Mouse (Mus musculus) hindbrain, embryonic 12.5 days (tissue): ENCODE results near the gene Grm8. TPM values are rescaled to one million over a fixed set of nuclear protein-coding genes. Genes with fewer than 3 reads are reported as not detected.
A peak's percentile ranks its signal among the peaks of the same experiment; 100 is the strongest.

Experiments
- ATAC-seq: fragments of 200-750 bp; cut with Nextera tagmentation; 2 replicates; pipeline ENCODE4 v1.8.0; 2017; ENCODE audit warnings: moderate TSS enrichment; ENCODE audit not compliant: low FRiP score
- H3K27ac ChIP-seq: fragments of 300-500 bp; sonication (generic); 2 replicates; pipeline ENCODE4 v1.5.1; 2016; ENCODE audit warnings: mild to moderate bottlenecking
- H3K27me3 ChIP-seq: fragments of 300-500 bp; sonication (generic); 2 replicates; pipeline ENCODE4 v1.6.1; 2016; ENCODE audit warnings: mild to moderate bottlenecking
- H3K36me3 ChIP-seq: fragments of 300-500 bp; sonication (generic); 2 replicates; pipeline ENCODE4 v1.6.1; 2016; ENCODE audit warnings: mild to moderate bottlenecking
- H3K4me1 ChIP-seq: fragments of 300-500 bp; sonication (generic); 2 replicates; pipeline ENCODE4 v1.6.1; 2016
- H3K4me2 ChIP-seq: fragments of 300-500 bp; sonication (generic); replicated peaks from 2 replicates; pipeline ENCODE4 v1.6.1; 2016; ENCODE audit warnings: mild to moderate bottlenecking
- H3K4me3 ChIP-seq: fragments of 300-500 bp; sonication (generic); 2 replicates; pipeline ENCODE4 v1.5.1; 2016; ENCODE audit warnings: mild to moderate bottlenecking
- H3K9ac ChIP-seq: fragments of 300-500 bp; sonication (generic); 2 replicates; pipeline ENCODE4 v1.6.1; 2016; ENCODE audit warnings: mild to moderate bottlenecking, moderate library complexity
- H3K9me3 ChIP-seq: fragments of 300-500 bp; sonication (generic); replicated peaks from 2 replicates; pipeline ENCODE4 v1.6.1; 2016; ENCODE audit warnings: mild to moderate bottlenecking
- WGBS: fragments of 180-500 bp; shearing (Covaris S2); methylation state at CpG from one replicate; pipeline ENCODE4 v1.1.7; 2016; 5-methylcytosine and 5-hydroxymethylcytosine counted together
- polyA plus RNA-seq: library from polyadenylated mRNA; unstranded; fragments of >200 nt; fragmentation: Nextera tagmentation; extraction: Ambion mirVana; gene quantifications from 2 replicates; pipeline ENCODE4 v1.2.1, GENCODE M21; 2016

Grm8 gene
- polyA plus RNA-seq, 1 experiment from 2014 or later, result 4.4 TPM

GRCm38 (mm10) chr6:27745693-27746451, 389.1 kb downstream of the Grm8 start:
- Histone ChIP-seq H3K4me1 (no peaks in the 10 kb centered on the region), H3K36me3 (no peaks in the 10 kb centered on the region), H3K9ac (no peak overlapping the region), H3K4me2 (no peak overlapping the region), H3K27ac (no peak overlapping the region), H3K4me3 (no peak overlapping the region), H3K27me3 (no peaks in the 10 kb centered on the region), H3K9me3 (no peaks in the 10 kb centered on the region)
- ATAC-seq, result no peak
- WGBS, result 31% methylated on average over 5 of the region's 5 CpGs

DNA sequence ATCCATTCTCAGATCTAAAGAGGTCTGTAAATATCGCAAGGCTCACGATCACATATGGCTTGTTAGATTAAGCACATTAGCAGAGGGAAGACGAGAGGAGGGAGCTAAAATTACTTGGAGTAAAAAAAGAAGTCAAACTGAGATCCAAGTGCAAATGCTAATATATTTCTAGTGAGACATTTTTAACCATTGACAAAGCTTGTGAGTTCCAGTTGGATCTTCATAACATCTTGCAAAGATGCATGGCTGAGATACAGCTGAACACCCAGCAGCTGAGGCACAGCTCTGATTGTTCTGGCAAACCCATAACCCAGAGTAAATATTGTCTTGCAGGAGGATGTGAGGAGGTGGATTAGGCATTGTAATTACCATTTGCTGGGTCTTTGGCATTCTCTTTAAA, 445.6 kb downstream of the Grm8 start:
- no peak overlapping the region for H3K4me3 ChIP-seq
- no peaks in the 10 kb centered on the region for H3K36me3 ChIP-seq
- ATAC-seq, result no peak
- no peaks in the 10 kb centered on the region for H3K27me3 ChIP-seq
- no peak overlapping the region for H3K4me2 ChIP-seq
- no peak overlapping the region for H3K27ac ChIP-seq
- 95% methylated on average over 3 of the region's 3 CpGs for WGBS
- no peak overlapping the region for H3K9ac ChIP-seq
- H3K4me1 ChIP-seq, result no peaks in the 10 kb centered on the region
- no peaks in the 10 kb centered on the region for H3K9me3 ChIP-seq

DNA sequence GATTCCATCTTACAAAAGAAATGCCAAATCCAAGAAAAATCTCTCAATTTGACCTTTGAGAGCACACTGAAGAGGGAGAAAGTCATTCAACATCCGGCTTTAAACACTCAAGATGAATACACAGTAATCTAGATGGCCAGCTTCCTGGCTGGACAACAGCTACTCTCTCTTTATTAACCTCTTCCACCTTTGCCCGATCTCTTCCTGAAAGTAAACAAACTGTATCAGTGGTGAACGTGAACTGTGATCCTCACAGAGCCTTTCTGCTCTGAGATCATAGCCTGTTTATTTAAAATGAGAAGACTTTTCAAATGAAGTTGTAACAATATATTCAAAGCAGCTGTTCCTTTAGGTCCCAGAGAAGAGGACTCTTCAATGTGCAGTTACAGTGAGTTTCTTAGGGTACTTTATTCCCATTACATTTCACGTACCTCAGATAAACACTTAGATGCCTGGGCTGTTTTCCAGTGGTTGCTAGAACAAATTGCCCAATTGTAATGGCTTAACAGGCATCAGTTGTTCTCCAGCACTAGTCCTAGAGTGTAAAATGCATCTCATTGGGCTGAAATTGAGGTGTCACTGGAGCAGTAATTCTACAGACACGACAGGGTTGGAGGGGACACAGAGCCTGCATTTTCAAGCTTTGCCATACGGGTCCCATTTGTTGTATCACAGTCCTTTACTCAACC, 473.1 kb downstream of the Grm8 start:
- Histone ChIP-seq H3K4me3 (no peak overlapping the region), H3K9me3 (no peaks in the 10 kb centered on the region), H3K27ac (no peak overlapping the region), H3K4me1 (no peaks in the 10 kb centered on the region), H3K9ac (no peak overlapping the region), H3K27me3 (no peaks in the 10 kb centered on the region), H3K4me2 (no peak overlapping the region), H3K36me3 (no peaks in the 10 kb centered on the region)
- no peak for ATAC-seq
- WGBS, result 78% methylated on average over 6 of the region's 6 CpGs

DNA sequence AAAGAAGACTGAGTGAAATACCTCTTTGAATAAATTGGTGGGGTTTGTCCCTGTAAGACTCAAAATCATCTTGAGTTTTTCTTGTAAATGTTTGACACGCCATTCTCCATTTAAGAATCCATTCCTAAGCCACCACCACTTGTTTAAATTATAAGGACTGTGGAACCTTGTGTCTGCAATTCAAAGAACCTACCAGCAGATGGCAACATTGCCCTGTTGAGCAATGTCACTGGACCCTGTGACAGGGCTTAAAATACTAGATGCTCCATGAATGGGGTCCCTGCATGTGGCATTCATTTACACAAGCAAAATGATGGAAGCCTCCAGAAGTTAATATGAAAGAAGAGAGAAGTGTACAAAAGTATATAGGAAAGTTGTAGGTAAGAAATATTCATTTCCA, 477.5 kb downstream of the Grm8 start:
- no peaks in the 10 kb centered on the region for H3K36me3 ChIP-seq
- H3K4me3 ChIP-seq, result no peak overlapping the region
- no peak overlapping the region for H3K4me2 ChIP-seq
- H3K27ac ChIP-seq, result no peak overlapping the region
- 70% methylated on average over 1 of the region's 1 CpGs for WGBS
- ATAC-seq, result 0 out of 2 replicates have a peak, but pooled peaks have one; percentile 43
- no peaks in the 10 kb centered on the region for H3K9me3 ChIP-seq
- no peaks in the 10 kb centered on the region for H3K4me1 ChIP-seq
- no peak overlapping the region for H3K9ac ChIP-seq
- H3K27me3 ChIP-seq, result no peaks in the 10 kb centered on the region

- WGBS, result 83% methylated on average over 1 of the region's 1 CpGs
- H3K27ac ChIP-seq, result no peak overlapping the region
- H3K27me3 ChIP-seq, result no peaks in the 10 kb centered on the region
- H3K9ac ChIP-seq, result no peak overlapping the region
- no peak for ATAC-seq
- H3K4me2 ChIP-seq, result no peak overlapping the region
- no peaks in the 10 kb centered on the region for H3K36me3 ChIP-seq
- H3K9me3 ChIP-seq, result no peaks in the 10 kb centered on the region
- no peaks in the 10 kb centered on the region for H3K4me1 ChIP-seq
- H3K4me3 ChIP-seq, result no peak overlapping the region
These were observed 488.5 kb downstream of the Grm8 start for GRCm38 (mm10) chr6:27646503-27646902.

DNA sequence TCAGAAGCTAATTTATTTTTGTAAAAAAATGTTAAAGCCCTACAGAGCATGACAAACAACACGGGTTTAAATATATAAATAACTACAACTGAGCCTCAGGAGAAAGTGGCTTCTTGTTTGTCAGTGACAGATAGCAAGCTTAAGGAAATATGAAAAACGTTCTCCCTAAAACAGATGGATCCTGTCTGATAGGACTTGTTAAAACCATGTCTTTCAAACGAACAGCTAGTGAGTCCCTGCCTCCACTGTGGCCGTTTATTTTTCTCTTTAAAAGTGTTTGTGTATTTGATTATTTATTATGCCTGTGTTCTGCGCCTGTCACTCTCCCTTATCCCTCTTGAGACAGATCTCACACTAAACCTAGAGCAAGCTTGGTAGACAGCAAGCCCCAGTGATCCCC, 489.9 kb downstream of the Grm8 start:
- 74% methylated on average over 5 of the region's 5 CpGs for WGBS
- Histone ChIP-seq H3K27ac (no peak overlapping the region), H3K4me2 (no peak overlapping the region), H3K36me3 (no peaks in the 10 kb centered on the region), H3K27me3 (no peaks in the 10 kb centered on the region), H3K4me1 (no peaks in the 10 kb centered on the region), H3K9ac (no peak overlapping the region), H3K4me3 (no peak overlapping the region), H3K9me3 (no peaks in the 10 kb centered on the region)
- no peak for ATAC-seq

DNA sequence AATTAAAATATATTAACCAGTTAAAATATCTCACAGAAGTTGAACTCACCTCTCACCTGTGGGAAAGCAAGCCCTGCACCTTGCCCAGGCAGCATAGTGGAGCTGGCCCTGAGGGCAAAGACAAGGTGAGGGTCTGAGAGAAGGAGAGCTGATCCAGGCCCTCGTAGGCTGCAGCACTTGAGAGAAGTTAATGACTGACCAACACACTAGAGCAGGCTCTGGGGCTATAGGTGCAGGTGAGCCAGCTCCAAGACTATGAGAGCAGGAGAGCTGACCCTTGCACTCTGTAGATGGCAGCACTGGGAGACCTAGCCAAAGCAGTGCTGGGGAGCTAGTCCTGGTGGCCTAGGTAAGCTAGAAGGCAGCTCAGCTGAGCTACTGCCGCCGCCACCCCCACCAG, 499.1 kb downstream of the Grm8 start:
- WGBS, result 66% methylated on average over 3 of the region's 3 CpGs
- Histone ChIP-seq H3K36me3 (no peaks in the 10 kb centered on the region), H3K4me3 (no peak overlapping the region), H3K4me1 (no peaks in the 10 kb centered on the region), H3K4me2 (no peak overlapping the region), H3K9me3 (no peaks in the 10 kb centered on the region), H3K27ac (no peak overlapping the region), H3K27me3 (no peaks in the 10 kb centered on the region), H3K9ac (no peak overlapping the region)
- ATAC-seq, result no peak

- Histone ChIP-seq H3K4me2 (no peak overlapping the region), H3K4me3 (no peak overlapping the region), H3K4me1 (0 out of 2 replicates have a peak, but pooled peaks cover 2% of the 10 kb centered on the region), H3K9ac (no peak overlapping the region), H3K27ac (no peak overlapping the region), H3K27me3 (no peaks in the 10 kb centered on the region), H3K9me3 (no peaks in the 10 kb centered on the region), H3K36me3 (no peaks in the 10 kb centered on the region)
- ATAC-seq, result no peak
- whole genome bisulfite sequencing, result 46% methylated on average over 4 of the region's 4 CpGs
These were observed 517.5 kb downstream of the Grm8 start for GRCm38 (mm10) chr6:27617472-27617871.

GRCm38 (mm10) chr6:27580485-27580884, 554.5 kb downstream of the Grm8 start:
- ATAC-seq, result no peak

DNA sequence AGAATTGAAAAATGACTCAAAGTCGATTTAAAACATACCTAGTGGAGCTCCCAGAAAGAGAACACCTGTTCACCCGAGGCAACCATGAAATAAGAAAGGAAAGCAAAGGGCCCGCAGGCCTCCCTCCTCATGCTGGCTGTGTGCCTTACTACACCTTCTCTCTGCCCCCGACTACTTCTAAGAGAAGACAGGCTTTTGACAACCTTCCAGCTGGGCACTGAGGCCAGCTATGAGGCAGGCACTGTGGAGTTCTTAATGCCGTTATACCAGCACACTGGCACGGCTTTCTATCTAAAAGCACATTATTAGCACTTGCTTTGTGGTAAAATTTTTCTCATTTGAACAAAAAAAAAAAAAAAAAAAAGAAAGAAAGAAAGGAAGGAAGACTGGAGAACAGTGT, 589.5 kb downstream of the Grm8 start:
- ATAC-seq, result no peak
- no peak overlapping the region for H3K27ac ChIP-seq
- no peak overlapping the region for H3K9ac ChIP-seq
- no peaks in the 10 kb centered on the region for H3K4me1 ChIP-seq
- WGBS, result 77% methylated on average over 6 of the region's 6 CpGs
- H3K4me3 ChIP-seq, result no peak overlapping the region
- no peaks in the 10 kb centered on the region for H3K36me3 ChIP-seq
- no peaks in the 10 kb centered on the region for H3K9me3 ChIP-seq
- H3K4me2 ChIP-seq, result no peak overlapping the region
- H3K27me3 ChIP-seq, result no peaks in the 10 kb centered on the region

More at GRCm38 (mm10) chr6:27580485-27580884, 554.5 kb downstream of the Grm8 start:
- Histone ChIP-seq H3K9me3 (no peaks in the 10 kb centered on the region), H3K27me3 (no peaks in the 10 kb centered on the region), H3K36me3 (no peaks in the 10 kb centered on the region), H3K4me2 (no peak overlapping the region), H3K27ac (no peak overlapping the region), H3K9ac (no peak overlapping the region), H3K4me1 (no peaks in the 10 kb centered on the region), H3K4me3 (no peak overlapping the region)
- WGBS, result 54% methylated on average over 2 of the region's 2 CpGs

DNA sequence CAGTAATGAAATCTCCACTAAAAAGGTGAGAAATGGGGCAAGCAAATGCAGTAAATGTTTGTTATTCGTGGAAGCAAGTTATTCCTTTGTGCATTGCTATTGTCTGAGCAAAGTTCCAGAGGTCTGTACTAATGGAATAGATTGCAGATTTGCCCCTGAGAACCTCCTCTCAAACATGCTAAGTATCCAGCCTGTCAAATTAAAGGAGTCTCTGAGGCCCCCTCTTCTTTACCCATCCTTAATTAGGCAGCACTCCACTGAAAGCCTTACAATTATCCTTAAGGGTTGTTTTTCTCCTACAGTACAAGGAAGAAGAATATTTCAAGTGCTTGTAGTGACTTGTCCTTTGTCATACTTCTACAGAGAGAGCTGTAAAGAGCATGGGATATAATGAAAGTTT, 617.4 kb downstream of the Grm8 start:
- ATAC-seq, result no peak
- WGBS, result 71% methylated on average over 1 of the region's 1 CpGs

DNA sequence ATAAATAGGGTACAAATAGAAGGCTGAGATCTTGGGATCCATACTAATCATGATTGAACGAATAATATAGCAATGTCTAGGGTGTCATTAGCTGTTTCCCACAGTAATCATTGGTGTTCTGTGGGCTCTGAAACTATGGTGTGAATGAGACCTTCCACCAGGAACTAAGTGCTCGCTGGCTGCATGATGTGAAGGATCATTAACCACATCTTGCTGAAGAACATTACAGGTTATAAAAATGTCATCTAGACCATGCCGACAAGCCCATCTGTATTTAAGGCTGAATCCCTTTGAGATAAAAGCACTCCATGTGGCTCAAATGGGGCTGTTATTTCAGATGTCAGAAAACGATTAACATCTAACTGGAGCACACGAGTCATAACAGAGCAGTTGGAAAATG, 674.0 kb downstream of the Grm8 start:
- Histone ChIP-seq H3K27ac (no peak overlapping the region), H3K4me1 (no peaks in the 10 kb centered on the region), H3K4me3 (no peak overlapping the region), H3K36me3 (no peaks in the 10 kb centered on the region), H3K9me3 (no peaks in the 10 kb centered on the region), H3K9ac (no peak overlapping the region), H3K4me2 (no peak overlapping the region), H3K27me3 (no peaks in the 10 kb centered on the region)
- no peak for ATAC-seq
- 68% methylated on average over 5 of the region's 5 CpGs for WGBS

More for the DNA sequence above, 617.4 kb downstream of the Grm8 start:
- H3K27me3 ChIP-seq, result no peaks in the 10 kb centered on the region
- no peak overlapping the region for H3K4me3 ChIP-seq
- no peak overlapping the region for H3K27ac ChIP-seq
- no peaks in the 10 kb centered on the region for H3K9me3 ChIP-seq
- H3K4me2 ChIP-seq, result no peak overlapping the region
- no peak overlapping the region for H3K9ac ChIP-seq
- H3K36me3 ChIP-seq, result no peaks in the 10 kb centered on the region
- no peaks in the 10 kb centered on the region for H3K4me1 ChIP-seq

- no peaks in the 10 kb centered on the region for H3K4me1 ChIP-seq
- no peak overlapping the region for H3K4me3 ChIP-seq
- H3K36me3 ChIP-seq, result no peaks in the 10 kb centered on the region
- H3K9ac ChIP-seq, result no peak overlapping the region
- 71% methylated on average over 4 of the region's 4 CpGs for WGBS
- H3K27me3 ChIP-seq, result no peaks in the 10 kb centered on the region
- H3K4me2 ChIP-seq, result no peak overlapping the region
- no peak overlapping the region for H3K27ac ChIP-seq
- H3K9me3 ChIP-seq, result no peaks in the 10 kb centered on the region
- ATAC-seq, result peak; percentile 67
These were observed 726.5 kb downstream of the Grm8 start for GRCm38 (mm10) chr6:27408473-27408872.
